Mouse (Mus musculus) left cerebral cortex, postnatal 10 days (tissue): Measurements from ENCODE around the gene Filip1. TPM values are rescaled to one million over a fixed set of nuclear protein-coding genes. Genes with fewer than 3 reads are reported as not detected.

Source experiments
- DNase-seq, 2 experiments: peaks; one replicate each; pipeline ENCODE4 v3.0.0; 2021 to 2022; ENCODE audit warnings: low spot score in 2 of 2, mixed read lengths in 1 of 2; ENCODE audit errors: extremely low spot score in 1 of 2
- intact Hi-C: fragments of 180-260 bp; cut with DNase I; formaldehyde crosslinking; loops from one replicate; pipeline ENCODE4 v1.15.1; 2025
- total RNA-seq, 2 experiments: library from RNA; stranded (reverse); gene quantifications; 2 replicates each; pipeline ENCODE4 v1.2.3; 2021

Gene Filip1
- total RNA-seq, 2 experiments from 2014 or later, result 27.3 to 30.0 TPM

GRCm38 (mm10) chr9:79869512-79869911 lies 143.1 kb downstream of the Filip1 start:
- intact Hi-C loops, result no loop called here
- DNase-seq, result no peak

- no peak for DNase-seq
- intact Hi-C loops, result no loop called here
These were observed 146.7 kb downstream of the Filip1 start for GRCm38 (mm10) chr9:79865998-79866397.

- DNase-seq, result no peak
- intact Hi-C loops, result no loop called here
These were observed 150.1 kb downstream of the Filip1 start for GRCm38 (mm10) chr9:79862544-79862943.

- no peak for DNase-seq
- intact Hi-C loops, result no loop called here
These were observed 165.6 kb downstream of the Filip1 start for GRCm38 (mm10) chr9:79847099-79847498.

GRCm38 (mm10) chr9:79842615-79843014 lies 170.0 kb downstream of the Filip1 start:
- no peak for DNase-seq
- intact Hi-C loops, result no loop called here

- intact Hi-C loops, result no loop called here
- no peak for DNase-seq
These were observed 170.6 kb downstream of the Filip1 start for GRCm38 (mm10) chr9:79842028-79842427.

- DNase-seq, result no peak
- intact Hi-C loops, result no loop called here
These were observed 181.4 kb downstream of the Filip1 start for GRCm38 (mm10) chr9:79831294-79831693.

GRCm38 (mm10) chr9:79830874-79831273 lies 181.8 kb downstream of the Filip1 start:
- intact Hi-C loops, result no loop called here
- DNase-seq, result no peak

GRCm38 (mm10) chr9:79829842-79830800 lies 182.5 kb downstream of the Filip1 start:
- intact Hi-C loops, result no loop called here
- DNase-seq, result no peak

- DNase-seq, result no peak
- intact Hi-C loops, result no loop called here
These were observed 185.6 kb downstream of the Filip1 start for GRCm38 (mm10) chr9:79827072-79827471.

GRCm38 (mm10) chr9:79825526-79825925 lies 187.1 kb downstream of the Filip1 start:
- DNase-seq, result no peak
- intact Hi-C loops, result no loop called here

- intact Hi-C loops, result no loop called here
- no peak for DNase-seq
These were observed 188.8 kb downstream of the Filip1 start for GRCm38 (mm10) chr9:79823856-79824255.

- DNase-seq, result no peak
- intact Hi-C loops, result no loop called here
These were observed 189.2 kb downstream of the Filip1 start for GRCm38 (mm10) chr9:79823438-79823837.

GRCm38 (mm10) chr9:79816464-79816863 lies 196.2 kb downstream of the Filip1 start:
- no peak for DNase-seq
- intact Hi-C loops, result no loop called here

- no peak for DNase-seq
- intact Hi-C loops, result no loop called here
These were observed 196.6 kb downstream of the Filip1 start for GRCm38 (mm10) chr9:79816013-79816412.

GRCm38 (mm10) chr9:79814592-79814991 lies 198.1 kb downstream of the Filip1 start:
- intact Hi-C loops, result no loop called here
- DNase-seq, result no peak

GRCm38 (mm10) chr9:79810969-79811902 lies 201.4 kb downstream of the Filip1 start:
- DNase-seq, result no peak
- intact Hi-C loops, result no loop called here

- intact Hi-C loops, result no loop called here
- DNase-seq, result no peak
These were observed 202.1 kb downstream of the Filip1 start for GRCm38 (mm10) chr9:79810534-79810933.

- intact Hi-C loops, result no loop called here
These were observed 203.2 kb downstream of the Filip1 start for GRCm38 (mm10) chr9:79809411-79809810.

More at GRCm38 (mm10) chr9:79809411-79809810, 203.2 kb downstream of the Filip1 start:
- no peak for DNase-seq
